Mouse (Mus musculus): ENCODE measurements at regions not wholly inside any gene's neighbourhood (a gene's known extent, or its start where the extent isn't known, plus 50 kb on each side); places are given as distances from the start of the nearest gene placed in this dataset.

GRCm38 (mm10) chr15:56604266-56604665 lies 873.2 kb downstream of the Slc22a22 start:
- intact Hi-C loops (cut with DNase I) = no loop called here
- no peak for DNase-seq

DNA sequence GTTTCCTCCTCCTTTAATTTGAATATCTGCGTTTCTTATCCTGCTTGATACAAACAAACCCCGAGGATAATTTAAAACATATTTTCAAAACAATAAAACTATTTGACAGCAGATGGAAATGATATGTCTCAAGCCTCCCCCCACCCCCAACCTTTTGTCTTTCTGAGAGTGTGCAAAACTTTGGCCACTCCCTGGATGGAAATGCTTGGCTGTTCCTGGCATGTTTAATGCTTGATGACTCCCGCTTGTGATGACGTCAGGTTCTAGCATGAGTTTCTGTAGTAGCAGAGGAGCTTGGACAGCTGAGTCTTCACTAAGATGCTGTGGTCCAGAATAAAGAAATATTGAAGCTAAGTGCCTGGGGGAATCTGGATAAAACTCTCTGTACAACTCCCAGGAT lies 884.8 kb downstream of the Slc22a22 start:
- intact Hi-C loops (cut with DNase I) = no loop called here
- DNase-seq = no peak

- no peak for DNase-seq
- intact Hi-C loops (cut with DNase I) = no loop called here
These were observed 896.5 kb downstream of the Slc22a22 start for GRCm38 (mm10) chr15:56580745-56581515.

DNA sequence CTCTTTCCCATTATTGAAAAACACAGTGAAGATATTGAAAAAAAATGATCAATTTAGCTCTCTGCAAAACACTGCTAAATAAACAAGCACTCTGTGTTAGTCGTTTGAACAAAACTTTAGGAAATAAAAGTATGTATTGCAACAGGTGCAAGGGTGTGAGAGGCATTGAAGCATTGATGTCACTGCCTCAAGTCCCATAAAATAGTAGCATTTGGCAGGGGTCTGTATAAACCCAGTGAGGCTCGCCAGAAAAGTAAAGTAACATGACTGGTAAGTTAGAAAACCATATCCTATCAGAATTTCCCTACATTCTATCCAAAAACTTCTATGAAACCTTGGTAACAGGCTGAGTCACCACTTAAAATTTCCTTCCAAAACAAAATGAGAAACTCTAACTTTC lies 914.2 kb downstream of the Slc22a22 start:
- no peak for DNase-seq
- intact Hi-C loops (cut with DNase I) = no loop called here

GRCm38 (mm10) chr15:56562785-56563184 lies 914.6 kb downstream of the Slc22a22 start:
- intact Hi-C loops (cut with DNase I) = no loop called here

DNA sequence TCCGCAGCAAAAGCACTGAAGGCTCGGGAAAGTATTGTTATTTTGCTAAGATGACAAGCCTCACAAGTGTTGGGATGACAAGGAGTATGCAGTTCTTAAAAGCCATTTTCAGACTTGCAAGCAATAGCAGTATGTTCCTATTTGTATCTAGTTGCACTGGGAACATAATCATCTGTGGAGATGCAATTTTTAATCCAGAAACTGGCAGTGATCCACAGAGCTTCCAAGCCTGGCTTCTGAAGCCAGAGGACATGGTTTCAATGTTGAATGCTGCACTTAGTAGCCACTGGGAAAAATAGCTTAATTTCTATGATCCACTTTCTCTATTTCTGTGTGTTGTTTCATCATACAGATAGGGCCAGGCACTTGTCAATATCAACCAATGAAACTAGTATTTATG lies 915.3 kb downstream of the Slc22a22 start:
- intact Hi-C loops (cut with DNase I) = no loop called here
- DNase-seq = no peak

More at GRCm38 (mm10) chr15:56562785-56563184, 914.6 kb downstream of the Slc22a22 start:
- DNase-seq = no peak

GRCm38 (mm10) chr15:56554386-56554785 lies 923.0 kb downstream of the Slc22a22 start:
- intact Hi-C loops (cut with DNase I) = no loop called here
- peak; percentile 23 to 43 for DNase-seq

- intact Hi-C loops (cut with DNase I) = no loop called here
- no peak for DNase-seq
These were observed 923.6 kb downstream of the Slc22a22 start for GRCm38 (mm10) chr15:56553851-56554250.

- DNase-seq = no peak
- intact Hi-C loops (cut with DNase I) = no loop called here
These were observed 945.9 kb downstream of the Slc22a22 start for GRCm38 (mm10) chr15:56531529-56531928.

DNA sequence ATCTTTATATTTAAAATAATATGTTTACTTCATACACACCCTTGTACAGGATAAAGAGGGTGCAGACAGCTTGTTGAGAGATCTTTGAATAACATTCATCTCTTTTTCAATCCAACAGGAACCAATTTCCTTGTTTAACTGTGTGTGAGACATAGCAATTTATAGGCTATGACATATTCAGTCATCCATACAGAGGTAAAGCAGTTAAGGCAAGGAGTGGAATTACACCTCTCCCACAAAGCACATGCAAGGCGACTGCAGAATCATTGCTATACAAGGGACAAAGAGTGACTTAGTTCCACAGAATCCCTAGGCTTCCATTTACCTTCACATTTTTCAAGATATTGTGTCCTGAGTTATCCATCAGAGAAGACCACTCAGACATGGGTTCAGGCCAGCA lies 959.0 kb downstream of the Slc22a22 start:
- DNase-seq = no peak
- intact Hi-C loops (cut with DNase I) = no loop called here

DNA sequence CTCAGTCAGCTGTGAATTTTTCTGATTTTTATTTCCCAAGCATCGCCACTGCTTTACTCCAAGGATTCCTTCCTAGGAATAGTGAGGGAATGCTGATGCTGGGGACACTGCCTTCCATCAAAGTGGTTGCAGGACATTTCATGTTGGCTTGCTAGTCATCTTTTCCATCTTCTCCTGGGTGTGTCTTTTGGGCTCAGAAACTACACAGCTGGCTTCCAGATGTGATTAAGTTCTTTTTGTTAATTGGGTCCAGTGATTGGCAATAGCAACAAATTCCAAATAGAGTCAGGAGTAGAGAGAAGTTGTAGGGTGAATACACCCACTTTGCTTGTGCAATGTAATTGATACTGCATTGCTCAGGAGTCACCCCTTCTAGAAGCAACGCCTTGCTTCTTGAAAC lies 961.3 kb downstream of the Slc22a22 start:
- intact Hi-C loops (cut with DNase I) = no loop called here
- no peak for DNase-seq

- intact Hi-C loops (cut with DNase I) = no loop called here
- DNase-seq = no peak
These were observed 978.7 kb downstream of the Slc22a22 start for GRCm38 (mm10) chr15:56498774-56499173.

DNA sequence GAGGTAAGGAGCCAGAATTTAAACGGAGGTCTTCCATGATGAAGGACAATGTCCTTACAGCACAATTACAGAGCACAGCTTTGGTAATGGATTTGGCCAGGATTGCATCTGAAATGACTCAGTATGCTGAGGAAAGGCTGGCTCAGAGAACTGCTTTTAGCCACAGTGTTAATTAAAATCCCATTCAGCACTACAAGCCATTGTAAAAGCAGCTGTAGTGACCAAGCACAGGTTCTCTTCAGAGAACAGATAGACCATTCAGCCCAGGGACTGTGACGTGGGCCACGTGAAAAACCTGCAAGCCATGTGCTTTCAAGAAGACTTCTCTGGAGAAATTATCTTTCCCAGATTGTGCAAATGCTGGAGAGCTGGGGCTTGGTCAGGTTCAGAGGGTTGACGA lies 979.7 kb downstream of the Slc22a22 start:
- DNase-seq = peak in 1 of 2 experiments; percentile 14
- intact Hi-C loops (cut with DNase I) = no loop called here

GRCm38 (mm10) chr15:56496355-56496754 lies 981.1 kb downstream of the Slc22a22 start:
- DNase-seq = no peak

DNA sequence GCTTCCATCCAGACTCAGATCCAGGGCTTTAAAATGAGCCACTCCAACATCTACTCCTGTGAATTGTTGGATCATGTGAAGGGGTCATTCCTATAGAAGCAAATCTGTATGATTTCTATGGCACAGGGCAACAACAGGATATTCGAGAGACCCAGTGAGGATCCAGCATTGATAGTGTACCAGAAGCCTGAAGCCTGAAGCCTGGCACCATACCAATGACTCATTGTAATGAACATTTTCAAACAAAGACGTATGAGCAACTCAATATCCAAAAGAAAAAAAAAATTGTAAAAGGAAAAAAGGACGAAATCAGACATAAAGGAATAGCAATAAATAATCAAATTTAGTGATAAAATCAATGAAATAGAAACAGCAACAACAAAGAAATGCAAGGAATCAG lies 991.5 kb downstream of the Slc22a22 start:
- no peak for DNase-seq
- intact Hi-C loops (cut with DNase I) = no loop called here

More at GRCm38 (mm10) chr15:56496355-56496754, 981.1 kb downstream of the Slc22a22 start:
- intact Hi-C loops (cut with DNase I) = no loop called here

DNA sequence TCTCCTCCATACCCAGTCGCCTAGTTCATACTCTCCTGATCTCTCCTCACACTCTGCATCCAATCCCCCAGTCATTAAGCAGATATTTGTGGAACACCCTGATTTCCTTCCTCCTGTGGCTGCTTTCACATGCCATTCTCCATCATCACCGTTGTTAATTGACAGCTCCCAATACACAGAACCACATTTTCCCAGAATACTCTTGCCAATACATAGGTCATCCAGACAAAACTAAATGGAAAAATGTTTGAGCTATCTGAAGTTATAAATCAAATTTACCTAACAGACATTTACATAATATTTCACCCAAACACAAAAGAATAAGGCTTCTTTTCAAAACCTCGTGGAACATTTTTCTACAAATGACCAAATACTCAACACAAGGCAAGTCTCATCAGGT lies 992.7 kb downstream of the Slc22a22 start:
- no peak for DNase-seq
- intact Hi-C loops (cut with DNase I) = no loop called here

DNA sequence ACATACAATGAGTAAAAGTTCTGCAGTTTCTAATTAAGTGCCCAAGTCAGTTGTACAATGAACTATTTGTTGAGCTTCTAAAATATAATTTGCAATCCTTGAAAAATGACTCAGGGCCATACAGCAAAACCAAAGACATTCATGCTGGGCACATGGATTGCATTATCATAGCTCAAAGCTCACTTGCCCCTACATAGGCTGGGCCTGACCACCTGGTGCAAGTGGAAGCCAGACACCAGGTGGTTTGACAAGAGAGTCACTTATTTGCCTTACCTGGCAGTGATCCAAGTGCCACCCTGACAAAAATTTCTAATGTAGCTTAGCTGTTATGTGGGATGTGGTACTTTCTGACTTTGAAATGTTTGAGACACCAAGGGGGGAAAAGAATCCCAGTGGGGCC lies 997.7 kb downstream of the Slc22a22 start:
- intact Hi-C loops (cut with DNase I) = no loop called here

DNA sequence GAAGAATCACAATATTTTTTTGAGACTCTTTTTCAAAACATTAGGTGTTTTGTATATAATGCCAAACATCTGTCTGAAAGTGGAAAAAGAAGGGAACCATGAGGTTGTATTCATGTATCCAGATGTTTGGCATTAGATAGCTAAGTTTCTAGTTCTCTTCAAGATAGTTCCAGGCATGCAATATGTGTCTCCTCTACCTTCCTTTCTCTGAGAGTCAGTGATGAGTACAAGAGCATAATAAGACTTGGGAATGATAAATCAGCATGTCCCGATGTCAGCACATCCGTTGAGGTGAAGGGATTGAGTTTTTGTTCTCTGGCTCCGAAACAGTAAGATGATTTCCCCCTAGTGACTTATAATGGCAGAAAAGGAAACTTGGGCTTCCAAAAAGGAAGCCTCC lies 998.4 kb downstream of the Slc22a22 start:
- intact Hi-C loops (cut with DNase I) = no loop called here
- DNase-seq = no peak

More for the DNA sequence above, 997.7 kb downstream of the Slc22a22 start:
- no peak for DNase-seq

- DNase-seq = no peak
- intact Hi-C loops (cut with DNase I) = no loop called here
These were observed 1003.7 kb downstream of the Slc22a22 start for GRCm38 (mm10) chr15:56473679-56474078.

DNA sequence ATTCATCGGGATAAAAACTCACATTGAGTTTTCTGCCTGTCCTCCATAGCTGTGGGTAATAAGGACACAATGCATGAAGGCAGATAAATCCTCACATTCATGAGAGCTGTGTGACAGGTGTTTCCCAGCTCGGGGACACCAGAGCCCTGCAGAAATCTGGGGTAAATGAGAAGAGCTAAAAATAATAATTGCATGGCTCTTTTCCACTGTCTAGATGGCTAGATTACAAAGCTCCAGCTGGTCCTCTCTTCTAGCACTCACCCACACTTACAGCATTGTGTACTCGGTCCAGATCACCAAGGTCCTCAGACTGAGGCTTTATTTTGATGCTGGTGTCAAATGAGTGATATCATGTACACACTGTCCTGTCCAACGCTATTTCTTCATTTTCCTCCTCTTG lies 1025.5 kb downstream of the Slc22a22 start:
- intact Hi-C loops (cut with DNase I) = no loop called here

GRCm38 (mm10) chr15:56448015-56448645 lies 1029.3 kb downstream of the Slc22a22 start:
- peak in 1 of 2 experiments; percentile 24 for DNase-seq
- intact Hi-C loops (cut with DNase I) = no loop called here

More for the DNA sequence above, 1025.5 kb downstream of the Slc22a22 start:
- no peak for DNase-seq

- intact Hi-C loops (cut with DNase I) = no loop called here
- DNase-seq = no peak
These were observed 1037.3 kb downstream of the Slc22a22 start for GRCm38 (mm10) chr15:56440171-56440570.
